Mouse (Mus musculus) forebrain, embryonic 15.5 days (tissue): ENCODE data around the gene Ovol1. TPM values are rescaled to one million over a fixed set of nuclear protein-coding genes. Genes with fewer than 3 reads are reported as not detected.
A peak's percentile ranks its signal among the peaks of the same experiment; 100 is the strongest.

Experiments used
- ATAC-seq: fragments of 200-750 bp; cut with Nextera tagmentation; replicated peaks from 2 replicates; pipeline ENCODE4 v1.8.0; 2017; ENCODE audit warnings: mild to moderate bottlenecking, moderate TSS enrichment, moderate library complexity
- H3K27ac ChIP-seq: fragments of 300-500 bp; sonication (generic); replicated peaks from 2 replicates; pipeline ENCODE4 v1.5.1; 2015; ENCODE audit warnings: mild to moderate bottlenecking, inconsistent platforms
- H3K27me3 ChIP-seq: fragments of 300-500 bp; sonication (generic); 2 replicates; pipeline ENCODE4 v1.6.1; 2015; ENCODE audit warnings: inconsistent platforms
- H3K36me3 ChIP-seq: fragments of 300-500 bp; sonication (generic); 2 replicates; pipeline ENCODE4 v1.6.1; 2015; ENCODE audit warnings: mild to moderate bottlenecking, inconsistent platforms
- H3K4me1 ChIP-seq: fragments of 300-500 bp; sonication (generic); 2 replicates; pipeline ENCODE4 v1.6.1; 2015; ENCODE audit warnings: inconsistent platforms
- H3K4me2 ChIP-seq: fragments of 300-500 bp; sonication (generic); replicated peaks from 2 replicates; pipeline ENCODE4 v1.6.1; 2015; ENCODE audit warnings: mild to moderate bottlenecking, inconsistent platforms
- H3K4me3 ChIP-seq: fragments of 300-500 bp; sonication (generic); 2 replicates; pipeline ENCODE4 v1.5.1; 2015; ENCODE audit warnings: mild to moderate bottlenecking, inconsistent platforms
- H3K9ac ChIP-seq: fragments of 300-500 bp; sonication (generic); replicated peaks from 2 replicates; pipeline ENCODE4 v1.6.1; 2015; ENCODE audit warnings: mild to moderate bottlenecking, inconsistent platforms
- H3K9me3 ChIP-seq: fragments of 300-500 bp; sonication (generic); 2 replicates; pipeline ENCODE4 v1.6.1; 2016; ENCODE audit warnings: inconsistent platforms
- WGBS: fragments of 180-500 bp; shearing (Covaris S2); methylation state at CpG from one replicate; pipeline ENCODE4 v1.1.7; 2015; ENCODE audit warnings: mixed read lengths; 5-methylcytosine and 5-hydroxymethylcytosine counted together
- polyA plus RNA-seq: library from polyadenylated mRNA; unstranded; fragments of >200 nt; fragmentation: Nextera tagmentation; extraction: Ambion mirVana; gene quantifications from 2 replicates; pipeline ENCODE4 v1.2.1, GENCODE M21; 2015

The Ovol1 gene
- polyA plus RNA-seq, 1 experiment from 2014 or later = not detected

DNA sequence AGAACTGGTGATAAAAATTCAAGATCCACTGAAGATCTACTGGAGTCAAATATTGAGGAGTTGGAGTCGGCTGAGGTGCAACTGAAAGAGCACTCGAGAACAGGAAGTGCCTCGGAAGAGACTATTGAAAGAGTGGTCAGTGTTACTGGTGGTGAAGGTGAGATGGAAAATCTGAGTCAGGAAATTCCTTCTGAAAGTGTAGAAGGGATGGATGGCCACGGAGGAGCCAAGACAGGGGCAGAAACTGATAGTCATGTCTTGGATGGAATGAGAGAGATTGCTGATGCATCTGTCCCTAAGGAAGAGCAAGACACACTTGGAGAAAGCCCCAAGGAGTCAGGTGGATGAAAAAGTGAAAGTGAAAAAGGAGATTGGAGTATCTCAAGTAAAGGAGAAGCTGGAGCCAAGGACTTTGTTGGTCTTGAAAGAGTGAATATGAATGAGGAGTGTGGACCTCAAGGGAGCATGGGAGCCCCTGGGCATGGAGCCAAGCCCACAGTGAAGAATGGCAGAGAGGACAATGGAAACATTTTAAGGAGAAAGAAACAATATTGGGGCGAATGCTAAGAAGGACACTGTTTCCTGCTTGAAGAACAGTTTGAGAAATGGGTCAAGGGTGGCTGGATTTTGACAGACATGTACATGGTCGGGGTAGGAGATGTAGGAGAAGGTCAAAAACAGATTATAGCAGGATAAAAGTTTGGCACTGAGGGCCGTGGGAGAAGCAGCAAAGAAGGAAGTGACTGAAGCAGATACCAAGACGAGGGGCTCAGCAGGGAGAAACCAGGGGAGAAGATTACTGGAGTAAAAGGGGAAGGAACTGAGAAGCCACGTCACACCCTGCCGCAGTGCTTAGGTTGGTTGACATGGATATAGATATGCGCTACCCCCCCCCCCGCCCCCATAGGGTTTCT lies 48.1 kb downstream of the Ovol1 start:
- H3K27ac ChIP-seq = no peak overlapping the region
- ATAC-seq = no peak
- WGBS = 73% methylated on average over 12 of the region's 12 CpGs
- no peak overlapping the region for H3K4me3 ChIP-seq
- peaks cover 27% of the 10 kb centered on the region for H3K4me1 ChIP-seq
- H3K9ac ChIP-seq = no peak overlapping the region
- H3K9me3 ChIP-seq = no peaks in the 10 kb centered on the region
- no peak overlapping the region for H3K4me2 ChIP-seq
- H3K36me3 ChIP-seq = no peaks in the 10 kb centered on the region
- H3K27me3 ChIP-seq = no peaks in the 10 kb centered on the region

DNA sequence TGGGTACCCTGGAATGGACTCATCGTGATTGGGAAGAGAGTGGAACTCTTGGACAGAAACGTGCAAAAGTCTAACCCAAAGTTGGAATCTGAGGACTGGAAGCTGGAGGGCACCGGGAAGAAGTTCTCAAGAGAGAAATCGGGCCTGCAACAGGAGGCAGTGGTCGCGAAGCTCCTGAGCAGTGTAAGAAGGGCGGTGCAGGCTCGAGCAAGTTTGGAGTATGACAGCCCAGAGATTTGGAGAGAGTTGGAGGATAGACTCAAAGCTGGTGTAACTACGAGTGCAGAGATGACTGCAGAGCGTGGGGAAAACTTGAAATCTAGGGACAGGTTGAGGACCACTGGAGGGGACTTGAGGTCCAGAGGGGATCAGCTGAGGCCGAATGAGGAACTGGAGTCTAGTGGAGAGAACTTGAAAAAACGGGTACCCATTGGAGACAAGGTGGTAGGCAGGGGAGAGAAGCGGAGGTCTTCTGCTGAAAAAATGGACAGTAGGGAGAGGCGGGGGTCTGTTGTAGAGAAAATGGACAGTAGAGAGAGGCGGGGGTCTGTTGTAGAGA lies 49.3 kb downstream of the Ovol1 start:
- no peaks in the 10 kb centered on the region for H3K27me3 ChIP-seq
- ATAC-seq = 0 out of 2 replicates have a peak, but pooled peaks have one; percentile 16
- peak overlapping the region; percentile 71 for H3K4me2 ChIP-seq
- 51% methylated on average over 14 of the region's 15 CpGs for WGBS
- no peaks in the 10 kb centered on the region for H3K9me3 ChIP-seq
- peak overlapping the region; percentile 77 for H3K27ac ChIP-seq
- H3K9ac ChIP-seq = peak overlapping the region; percentile 49
- peak overlapping the region; percentile 58 for H3K4me3 ChIP-seq
- H3K36me3 ChIP-seq = no peaks in the 10 kb centered on the region
- H3K4me1 ChIP-seq = peaks cover 27% of the 10 kb centered on the region

GRCm38 (mm10) chr19:5510031-5511026 lies 50.1 kb downstream of the Ovol1 start, which contains the start of gene Snx32:
Snx32 (minus strand) TSS chr19:5510538.
- 3% methylated on average over 47 of the region's 47 CpGs for WGBS
- peak; percentile 99 for ATAC-seq

GRCm38 (mm10) chr19:5503687-5504086 lies 56.8 kb downstream of the Ovol1 start, which contains the start of gene 1700020D05Rik:
1700020D05Rik (minus strand) TSS chr19:5503787.
- no peak within 1 kb of the TSS for H3K27ac ChIP-seq
- H3K4me1 ChIP-seq = no peaks in the 10 kb centered on the region
- H3K4me3 ChIP-seq = no peak within 1 kb of the TSS
- H3K27me3 ChIP-seq = no peaks in the 10 kb centered on the region
- WGBS = 60% methylated on average over 17 of the region's 17 CpGs
- H3K9me3 ChIP-seq = no peaks in the 10 kb centered on the region
- no peak for ATAC-seq
- peaks cover 3% of the 10 kb centered on the region; the same call in 1 of the 2 replicates for H3K36me3 ChIP-seq
- H3K9ac ChIP-seq = no peak within 1 kb of the TSS
- no peak within 1 kb of the TSS for H3K4me2 ChIP-seq

More at GRCm38 (mm10) chr19:5510031-5511026, 50.1 kb downstream of the Ovol1 start, which contains the start of gene Snx32:
- Histone ChIP-seq H3K27me3 (no peaks in the 10 kb centered on the region), H3K4me1 (peaks cover 27% of the 10 kb centered on the region), H3K36me3 (no peaks in the 10 kb centered on the region), H3K9me3 (no peaks in the 10 kb centered on the region), H3K4me2 (peak within 1 kb of the TSS; percentile 71), H3K4me3 (peak within 1 kb of the TSS; percentile 58), H3K27ac (peak within 1 kb of the TSS; percentile 77), H3K9ac (peak within 1 kb of the TSS; percentile 59)

- H3K4me3 ChIP-seq = no peak overlapping the region
- H3K27me3 ChIP-seq = no peaks in the 10 kb centered on the region
- H3K4me2 ChIP-seq = no peak overlapping the region
- no peak for ATAC-seq
- H3K9me3 ChIP-seq = no peaks in the 10 kb centered on the region
- peaks cover 29% of the 10 kb centered on the region for H3K36me3 ChIP-seq
- H3K9ac ChIP-seq = no peak overlapping the region
- no peaks in the 10 kb centered on the region for H3K4me1 ChIP-seq
- H3K27ac ChIP-seq = no peak overlapping the region
- 89% methylated on average over 2 of the region's 2 CpGs for WGBS
These were observed 60.0 kb downstream of the Ovol1 start for GRCm38 (mm10) chr19:5500330-5500875.

Other genes with a start within 250 kb of the Ovol1 start
- not detected in 2 replicates for gene Catsper1, start 224.9 kb downstream of the Ovol1 start, polyA plus RNA-seq
- gene Cst6, start 211.1 kb downstream of the Ovol1 start, polyA plus RNA-seq = 2.7 and 3.1 TPM in 2 replicates
- gene Eif1ad, start 193.9 kb downstream of the Ovol1 start, polyA plus RNA-seq = 49.6 and 52.8 TPM in 2 replicates
- gene Banf1, start 193.5 kb downstream of the Ovol1 start, polyA plus RNA-seq = 401 and 423 TPM in 2 replicates
- 81.2 and 90.2 TPM in 2 replicates for gene Sart1, start 171.9 kb downstream of the Ovol1 start, polyA plus RNA-seq
- gene Tsga10ip, start 158.1 kb downstream of the Ovol1 start, polyA plus RNA-seq = 0.10 TPM in 1 of 2 replicates, not detected in the other
- gene Drap1, start 135.7 kb downstream of the Ovol1 start, polyA plus RNA-seq = 306 and 315 TPM in 2 replicates
- 66.5 TPM in 2 replicates for gene AI837181, start 135.5 kb downstream of the Ovol1 start, polyA plus RNA-seq
- gene Fosl1, start 113.1 kb downstream of the Ovol1 start, polyA plus RNA-seq = not detected in 2 replicates
- gene Ccdc85b, start 102.8 kb downstream of the Ovol1 start, polyA plus RNA-seq = 10.7 and 11.4 TPM in 2 replicates
- gene Fibp, start 100.0 kb downstream of the Ovol1 start, polyA plus RNA-seq = 160 and 184 TPM in 2 replicates
- 4.4 and 4.8 TPM in 2 replicates for gene Ctsw, start 92.1 kb downstream of the Ovol1 start, polyA plus RNA-seq
- 30.1 TPM in 2 replicates for gene Efemp2, start 86.7 kb downstream of the Ovol1 start, polyA plus RNA-seq
- gene Mus81, start 72.2 kb downstream of the Ovol1 start, polyA plus RNA-seq = 55.3 and 60.7 TPM in 2 replicates
- 3,659 and 3,744 TPM in 2 replicates for gene Cfl1, start 70.2 kb downstream of the Ovol1 start, polyA plus RNA-seq
- 0.39 and 0.49 TPM in 2 replicates for gene 1700020D05Rik, start 56.9 kb downstream of the Ovol1 start, polyA plus RNA-seq
- 71.9 and 72.8 TPM in 2 replicates for gene Snx32, start 50.1 kb downstream of the Ovol1 start, polyA plus RNA-seq
- 2.2 and 2.3 TPM in 2 replicates for gene Ap5b1, start 7.4 kb upstream of the Ovol1 start, polyA plus RNA-seq
- gene Rnaseh2c, start 41.2 kb upstream of the Ovol1 start, polyA plus RNA-seq = 93.4 and 99.8 TPM in 2 replicates
- gene Kat5, start 49.6 kb upstream of the Ovol1 start, polyA plus RNA-seq = 75.9 and 76.9 TPM in 2 replicates
- 34.7 and 38.3 TPM in 2 replicates for gene Rela, start 76.8 kb upstream of the Ovol1 start, polyA plus RNA-seq
- gene Sipa1, start 103.1 kb upstream of the Ovol1 start, polyA plus RNA-seq = 14.1 and 15.5 TPM in 2 replicates
- 12.2 and 13.0 TPM in 2 replicates for gene Map3k11, start 128.1 kb upstream of the Ovol1 start, polyA plus RNA-seq
- 27.6 and 29.1 TPM in 2 replicates for gene Pcnx3, start 128.3 kb upstream of the Ovol1 start, polyA plus RNA-seq
- gene Kcnk7, start 143.7 kb upstream of the Ovol1 start, polyA plus RNA-seq = 0.33 TPM in 1 of 2 replicates, not detected in the other
- 11.1 and 13.3 TPM in 2 replicates for gene Ehbp1l1, start 165.7 kb upstream of the Ovol1 start, polyA plus RNA-seq
- gene Fam89b, start 169.0 kb upstream of the Ovol1 start, polyA plus RNA-seq = 190 and 200 TPM in 2 replicates
- gene Ltbp3, start 180.3 kb upstream of the Ovol1 start, polyA plus RNA-seq = 10.6 and 14.3 TPM in 2 replicates
- 66.9 and 67.9 TPM in 2 replicates for gene Scyl1, start 210.8 kb upstream of the Ovol1 start, polyA plus RNA-seq